Mouse (Mus musculus) brain, embryonic 18.5 days (tissue): ENCODE results near the gene Sycn.
"Not testable (repeated sequence)": the region's sequence is repeated elsewhere in the genome, so short reads cannot be mapped to it uniquely, and the experiment has no call there.

Source experiments
- DNase-seq: peaks from one replicate; pipeline ENCODE4 v3.0.0-alpha.2; 2012; ENCODE audit warnings: low read depth, low spot score

The Sycn gene

GRCm38 (mm10) chr7:28540526-28540925 lies at the start of gene Sycn:
Gene Sycn (plus strand): TSS chr7:28540885.
- no peak for DNase-seq

GRCm38 (mm10) chr7:28490903-28491302 lies 49.8 kb upstream of the Sycn start:
- DNase-seq: no peak

- DNase-seq: no peak
Measured at GRCm38 (mm10) chr7:28492310-28492709, 48.4 kb upstream of the Sycn start.

DNA sequence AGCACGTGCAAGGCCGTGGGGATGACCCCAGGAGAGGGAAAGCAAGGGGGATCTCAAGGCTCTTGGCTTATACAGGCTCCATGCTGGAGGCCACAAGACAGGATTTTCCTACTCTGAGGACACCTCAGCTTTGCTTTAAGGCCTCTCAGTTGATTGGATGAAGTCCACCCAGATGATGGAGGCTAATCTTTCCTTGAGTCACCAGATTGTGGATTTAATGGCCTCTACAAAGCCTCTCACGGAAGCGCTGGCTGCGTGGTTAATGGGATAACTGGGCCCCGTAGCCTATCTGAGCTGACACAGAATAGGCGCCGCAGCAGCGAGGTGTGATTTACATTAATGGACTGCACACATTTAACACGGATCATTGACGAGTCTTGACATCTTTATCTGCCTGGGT lies 45.3 kb upstream of the Sycn start:
- no peak for DNase-seq

DNA sequence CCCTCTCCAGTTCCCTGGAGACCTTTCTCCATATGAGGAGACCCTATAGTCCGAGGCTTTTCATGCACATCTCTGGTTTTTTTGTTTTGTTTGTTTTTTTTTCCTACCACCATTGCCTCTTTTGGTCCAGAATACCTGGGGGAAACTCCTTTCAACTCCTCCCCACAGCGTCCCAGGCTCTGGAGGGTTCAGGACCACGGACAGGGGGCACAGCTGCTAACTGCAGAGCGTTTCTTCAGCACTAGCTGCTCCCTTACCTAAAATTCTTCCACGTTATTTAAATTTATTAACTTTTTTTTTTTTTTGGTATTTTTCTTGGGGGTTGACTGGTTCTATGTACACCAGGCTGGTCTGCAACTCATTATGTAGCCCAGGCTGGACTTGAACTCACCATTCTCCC lies 35.1 kb upstream of the Sycn start:
- DNase-seq: no peak

- DNase-seq: not testable (repeated sequence)
Measured at GRCm38 (mm10) chr7:28509121-28509520, 31.6 kb upstream of the Sycn start.

DNA sequence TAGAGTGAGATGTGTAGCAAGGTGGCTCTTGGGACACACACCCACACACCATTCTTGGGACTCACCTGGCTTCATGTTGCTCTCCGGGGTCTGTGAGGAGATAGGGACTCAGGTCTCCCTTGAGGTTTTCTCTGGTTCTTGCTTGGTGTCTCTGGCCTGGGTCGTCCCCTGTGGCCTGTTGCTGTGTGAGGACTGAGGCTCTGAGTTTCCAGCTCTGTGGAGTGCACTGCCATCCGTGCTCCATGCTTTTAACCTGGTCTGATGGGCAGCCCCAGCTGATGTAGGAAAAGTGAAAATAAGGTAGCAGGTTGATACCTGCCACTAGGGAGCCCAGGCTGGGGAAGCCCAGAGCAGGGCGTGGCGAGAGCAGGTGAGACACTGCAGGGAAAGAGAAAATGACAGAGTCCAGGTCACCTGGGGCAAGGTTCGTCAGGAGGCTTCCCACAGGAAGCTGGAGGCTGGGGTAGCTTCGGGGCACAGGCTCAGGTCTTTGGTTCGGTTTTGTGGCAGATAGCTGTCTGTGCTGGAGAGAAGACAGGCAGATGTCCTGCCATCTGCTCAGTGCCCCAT lies 30.2 kb upstream of the Sycn start, which contains the start of gene Ifnl2:
Gene Ifnl2, minus strand, starts transcription at position 51 of the 570 bp plus-strand sequence.
- not testable (repeated sequence) for DNase-seq

GRCm38 (mm10) chr7:28511441-28511840 lies 29.2 kb upstream of the Sycn start:
- no peak for DNase-seq

DNA sequence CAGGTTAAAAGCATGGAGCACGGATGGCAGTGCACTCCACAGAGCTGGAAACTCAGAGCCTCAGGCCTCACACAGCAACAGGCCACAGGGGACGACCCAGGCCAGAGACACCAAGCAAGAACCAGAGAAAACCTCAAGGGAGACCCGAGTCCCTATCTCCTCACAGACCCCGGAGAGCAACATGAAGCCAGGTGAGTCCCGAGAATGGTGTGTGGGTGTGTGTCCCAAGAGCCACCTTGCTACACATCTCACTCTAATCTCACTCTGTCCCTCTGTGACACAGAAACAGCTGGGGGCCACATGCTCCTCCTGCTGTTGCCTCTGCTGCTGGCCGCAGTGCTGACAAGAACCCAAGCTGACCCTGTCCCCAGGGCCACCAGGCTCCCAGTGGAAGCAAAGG lies 18.1 kb upstream of the Sycn start, which contains the start of gene Ifnl3:
Gene Ifnl3, plus strand, starts transcription at position 301 of the 400 bp plus-strand sequence.
- DNase-seq: not testable (repeated sequence)

GRCm38 (mm10) chr7:28527922-28528719 lies 12.6 kb upstream of the Sycn start:
- no peak for DNase-seq

- DNase-seq: no peak
Measured at GRCm38 (mm10) chr7:28532005-28532404, 8.7 kb upstream of the Sycn start.

DNA sequence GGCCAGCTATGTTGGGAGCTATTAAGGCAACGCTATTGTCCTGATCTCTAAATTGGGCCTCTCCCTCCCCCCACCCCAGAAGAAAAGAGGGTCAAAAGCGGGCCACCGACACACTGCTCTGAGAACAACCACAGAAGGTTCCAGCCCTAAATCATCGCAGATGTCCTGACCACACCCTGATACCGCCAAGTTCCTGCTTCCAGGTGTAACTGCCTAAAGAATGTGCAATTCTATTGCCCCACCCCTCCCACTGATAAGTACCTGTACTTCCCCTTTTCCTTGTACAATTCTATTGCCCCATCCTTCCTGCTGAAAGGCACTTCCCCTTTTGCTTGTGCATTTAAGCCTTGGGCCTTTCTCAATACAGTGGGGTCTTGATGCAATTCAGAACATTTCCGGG lies 1.8 kb upstream of the Sycn start:
- DNase-seq: not testable (repeated sequence)

DNA sequence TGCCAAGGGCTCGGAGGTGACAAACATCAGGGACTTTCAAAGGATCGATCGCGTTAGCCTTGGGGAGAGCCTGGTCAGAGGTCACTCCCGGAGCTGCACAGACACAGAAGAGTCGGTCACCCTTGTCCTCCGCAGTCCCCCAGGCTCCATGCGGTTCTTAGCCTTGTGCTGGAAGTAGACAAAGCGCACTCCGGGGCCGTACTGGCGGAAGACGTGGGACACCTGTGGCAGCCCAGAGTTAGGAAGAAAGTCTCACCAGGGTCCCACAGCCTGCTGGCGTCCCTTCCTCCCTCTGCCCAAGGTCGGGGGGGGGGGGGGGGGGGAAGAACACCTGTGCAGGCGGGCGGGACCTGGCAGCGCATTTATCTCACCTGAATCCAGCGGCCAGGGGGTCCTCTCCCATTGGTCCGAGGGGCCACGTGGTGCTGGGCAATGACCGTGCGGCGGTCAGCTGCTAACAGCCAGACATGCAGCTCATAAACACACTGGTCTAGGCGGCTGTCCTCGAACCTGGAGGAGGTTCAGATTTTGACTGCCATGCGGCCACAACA lies 3.4 kb downstream of the Sycn start:
- no peak for DNase-seq

DNA sequence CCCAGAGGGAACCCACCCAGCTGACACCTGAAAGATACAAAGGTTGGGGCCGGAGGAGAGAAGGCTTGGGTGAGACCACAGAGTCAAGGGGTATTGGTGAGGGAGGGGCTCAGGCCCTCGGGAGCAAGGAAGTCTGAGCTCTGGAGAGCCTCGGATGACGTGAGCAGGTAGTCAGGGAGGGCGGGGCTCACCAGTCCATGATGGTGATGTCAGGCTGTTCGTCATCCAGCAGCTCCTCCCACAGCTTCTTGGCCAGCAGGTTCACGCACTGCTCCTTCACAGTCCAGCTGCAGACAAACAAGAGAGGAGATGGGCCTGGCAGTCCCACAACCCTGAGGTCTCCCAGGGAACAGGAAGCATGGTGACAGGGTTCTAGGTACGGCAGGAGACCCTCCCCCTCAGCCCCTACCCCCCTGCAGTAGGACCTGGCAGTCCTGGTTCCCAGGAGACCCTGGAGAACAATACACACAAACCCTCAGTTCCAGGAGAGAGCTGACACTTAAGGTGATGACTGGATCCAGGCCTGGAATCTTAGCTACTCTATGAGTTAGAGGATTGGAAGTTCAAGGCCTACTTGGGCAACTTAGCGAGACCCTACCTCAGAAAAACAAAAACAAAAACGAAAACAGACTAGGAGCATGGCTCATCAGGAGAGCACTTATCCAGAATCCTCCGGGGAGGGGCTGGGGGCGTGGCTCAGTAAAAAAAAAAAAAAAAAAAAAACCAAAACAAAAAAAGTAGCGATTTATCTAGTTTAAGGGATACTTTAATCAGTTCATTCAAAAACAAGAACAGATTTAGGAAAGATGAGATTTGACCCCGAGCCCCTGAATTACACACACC lies 4.6 kb downstream of the Sycn start:
- no peak for DNase-seq

GRCm38 (mm10) chr7:28545891-28546210 lies 5.2 kb downstream of the Sycn start:
- DNase-seq: no peak

GRCm38 (mm10) chr7:28546649-28547048 lies 6.0 kb downstream of the Sycn start:
- no peak for DNase-seq

DNA sequence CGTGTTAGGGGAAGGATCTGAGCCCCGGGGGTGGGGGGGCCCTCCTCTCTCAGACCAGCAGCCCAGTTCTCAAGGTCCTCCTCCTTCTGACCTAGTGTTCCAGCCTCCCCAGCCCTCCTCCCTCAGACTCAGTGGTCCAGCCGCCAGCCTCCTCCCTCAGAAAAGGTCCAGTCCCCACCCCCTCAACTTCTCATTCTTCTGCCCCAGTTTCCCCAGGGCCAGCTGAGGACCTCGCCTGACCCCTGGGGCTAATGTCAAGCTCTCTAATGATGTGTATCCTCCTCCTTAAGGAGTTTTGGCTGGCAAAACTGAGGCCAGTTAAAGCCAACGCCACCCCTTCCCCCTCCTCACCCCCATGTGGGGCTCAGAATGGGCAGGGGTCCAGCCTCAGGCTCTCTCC lies 6.5 kb downstream of the Sycn start, which contains the start of gene Nccrp1:
Gene Nccrp1, minus strand, starts transcription at position 101 of the 400 bp plus-strand sequence.
- DNase-seq: no peak

GRCm38 (mm10) chr7:28547628-28548027 lies 6.9 kb downstream of the Sycn start:
- no peak for DNase-seq

- DNase-seq: no peak
Measured at GRCm38 (mm10) chr7:28553076-28553475, 12.4 kb downstream of the Sycn start.

DNA sequence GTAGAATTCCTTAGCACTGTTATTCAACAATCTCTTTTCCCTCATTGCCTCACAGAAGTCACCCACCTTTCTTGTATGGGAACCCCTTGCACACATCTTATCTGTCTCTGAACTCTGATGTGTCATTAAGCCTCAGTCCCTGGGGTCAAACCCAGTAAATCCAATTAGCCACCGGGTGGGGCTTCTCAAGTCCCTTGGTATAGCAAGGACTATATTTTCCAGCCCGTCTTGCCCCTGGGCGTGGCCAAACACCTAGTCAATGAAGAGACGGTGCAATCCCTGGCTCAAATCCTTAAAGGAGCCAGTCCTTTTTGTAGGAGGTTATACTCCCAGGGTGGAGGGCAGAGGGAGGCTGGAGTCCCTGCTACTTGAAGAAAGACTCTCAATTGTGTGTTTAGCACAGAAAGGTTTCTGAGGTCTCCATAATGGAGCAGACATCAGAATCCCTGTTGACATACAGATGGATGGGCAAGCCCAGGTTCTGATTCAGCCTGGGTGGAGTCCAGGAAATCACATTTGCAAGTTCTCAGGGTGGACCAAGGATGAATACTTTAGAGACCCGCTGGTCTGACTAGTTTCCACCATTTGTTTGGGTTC lies 15.4 kb downstream of the Sycn start:
- DNase-seq: no peak

- DNase-seq: no peak
Measured at GRCm38 (mm10) chr7:28557069-28557468, 16.4 kb downstream of the Sycn start.

DNA sequence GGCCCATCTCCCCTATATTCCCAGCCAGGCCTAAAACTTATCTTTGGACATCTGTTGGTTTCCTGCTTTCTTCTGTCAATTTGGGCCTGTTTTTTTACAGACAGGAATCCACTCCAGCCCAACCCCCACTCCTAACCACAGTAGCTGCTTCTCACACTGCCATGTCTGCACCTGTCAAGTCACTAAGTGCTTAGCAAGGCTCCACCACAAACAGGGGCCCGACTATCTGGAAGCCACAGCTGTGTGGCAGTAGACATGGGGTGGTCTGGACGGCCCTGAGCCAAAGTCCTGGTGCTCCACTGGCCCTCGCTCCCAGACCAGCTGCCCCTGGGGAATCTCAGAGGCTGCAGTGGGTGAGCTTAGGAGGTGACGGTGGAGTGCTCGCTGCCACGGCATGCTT lies 17.0 kb downstream of the Sycn start:
- no peak for DNase-seq
